Mouse (Mus musculus) regulatory T cell (primary cell): ENCODE measurements around the gene Ifnar1.

Experiments
- in situ Hi-C: fragments of 300-600 bp; cut with MboI, MseI; formaldehyde crosslinking; loops from one replicate; pipeline ENCODE4 v1.15.1; 2025; ENCODE audit warnings: high pct_unique_total_duplicates

Gene Ifnar1

DNA sequence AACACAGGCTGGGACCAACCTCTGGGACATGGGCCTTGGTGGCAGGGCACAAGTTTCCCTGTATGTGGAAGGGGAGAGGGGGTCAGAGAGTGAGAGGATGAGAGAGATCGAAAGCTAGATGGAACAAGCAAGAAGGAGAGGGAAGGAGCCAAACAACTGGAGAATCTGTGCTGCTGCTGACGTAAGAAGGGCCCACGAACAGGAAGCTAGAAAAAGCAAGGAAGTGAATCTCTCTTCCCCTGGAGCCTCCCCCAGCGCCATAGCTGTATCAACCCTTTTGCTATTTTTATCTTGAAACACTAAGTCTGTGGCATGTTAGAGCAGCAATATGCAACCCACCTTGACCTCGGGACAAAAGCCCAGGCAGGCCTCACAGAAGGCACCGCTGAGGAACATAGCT, 53.0 kb downstream of the Ifnar1 start:
- in situ Hi-C loops, result no loop called here

DNA sequence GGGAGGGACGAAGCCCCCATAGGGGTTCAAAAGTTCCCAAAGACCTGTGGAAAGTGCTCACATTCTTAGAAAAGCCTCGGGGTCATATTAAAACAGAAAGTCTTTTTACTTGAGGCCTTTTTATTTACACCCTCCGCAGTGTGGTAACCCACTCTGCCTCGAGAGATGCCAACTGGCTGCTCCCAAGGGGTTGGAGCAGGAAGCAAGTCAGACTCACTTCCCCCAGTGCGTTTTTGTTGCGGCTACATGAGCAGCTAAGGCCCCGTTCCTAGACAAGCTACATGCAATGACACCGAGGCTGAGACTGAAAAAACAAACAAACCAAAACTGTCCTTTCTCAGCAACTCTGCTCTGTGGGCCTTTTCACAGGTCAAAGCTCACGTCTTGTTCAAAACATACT, 53.5 kb downstream of the Ifnar1 start:
- in situ Hi-C loops, result no loop called here

DNA sequence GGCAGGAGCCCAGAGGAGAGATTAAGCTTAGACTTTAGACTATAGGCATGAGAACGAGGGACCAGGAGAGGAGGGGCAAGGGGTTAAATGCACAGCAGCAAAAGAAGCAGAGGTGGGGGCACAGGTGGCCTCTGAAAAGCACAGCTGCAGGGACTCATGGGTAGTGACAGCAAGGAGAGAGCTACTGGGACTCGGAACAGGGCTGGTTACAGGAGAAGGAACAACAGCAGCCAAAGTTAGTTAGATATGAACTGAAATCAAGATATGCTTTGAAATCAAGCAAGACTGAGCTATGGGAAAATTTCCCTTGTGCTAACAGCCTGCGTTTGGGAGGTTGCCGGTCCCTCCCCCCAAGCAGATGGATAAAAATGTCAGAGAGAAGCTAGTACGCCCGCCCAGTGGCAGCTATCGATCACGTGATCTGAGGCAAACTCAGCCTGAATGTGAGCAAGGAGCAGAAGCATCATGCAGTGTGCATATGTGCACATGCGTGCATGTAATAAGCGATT, 56.6 kb downstream of the Ifnar1 start:
- in situ Hi-C loops, result no loop called here

DNA sequence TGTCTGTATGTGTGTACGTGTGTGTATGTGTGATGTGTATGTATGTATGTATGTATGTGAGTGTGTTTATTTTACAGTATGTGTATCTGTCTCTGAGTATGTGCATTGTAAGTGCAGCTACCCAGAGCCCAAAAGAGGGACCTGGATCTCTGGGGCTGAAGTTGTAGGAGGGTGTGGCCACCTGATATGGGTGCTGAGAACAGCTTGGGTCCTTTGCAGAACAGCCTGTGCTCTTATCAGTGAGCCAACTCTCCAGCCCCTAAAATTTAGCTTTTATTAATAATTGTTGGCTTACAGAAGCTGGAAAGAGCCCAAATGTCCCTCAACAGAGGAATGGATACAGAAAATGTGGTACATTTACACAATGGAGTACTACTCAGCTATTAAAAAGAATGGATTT, 58.6 kb downstream of the Ifnar1 start:
- in situ Hi-C loops, result no loop called here

GRCm38 (mm10) chr16:91545597-91546281, 60.7 kb downstream of the Ifnar1 start:
- in situ Hi-C loops, result no loop called here

GRCm38 (mm10) chr16:91546391-91546835, 61.4 kb downstream of the Ifnar1 start:
- in situ Hi-C loops, result no loop called here

DNA sequence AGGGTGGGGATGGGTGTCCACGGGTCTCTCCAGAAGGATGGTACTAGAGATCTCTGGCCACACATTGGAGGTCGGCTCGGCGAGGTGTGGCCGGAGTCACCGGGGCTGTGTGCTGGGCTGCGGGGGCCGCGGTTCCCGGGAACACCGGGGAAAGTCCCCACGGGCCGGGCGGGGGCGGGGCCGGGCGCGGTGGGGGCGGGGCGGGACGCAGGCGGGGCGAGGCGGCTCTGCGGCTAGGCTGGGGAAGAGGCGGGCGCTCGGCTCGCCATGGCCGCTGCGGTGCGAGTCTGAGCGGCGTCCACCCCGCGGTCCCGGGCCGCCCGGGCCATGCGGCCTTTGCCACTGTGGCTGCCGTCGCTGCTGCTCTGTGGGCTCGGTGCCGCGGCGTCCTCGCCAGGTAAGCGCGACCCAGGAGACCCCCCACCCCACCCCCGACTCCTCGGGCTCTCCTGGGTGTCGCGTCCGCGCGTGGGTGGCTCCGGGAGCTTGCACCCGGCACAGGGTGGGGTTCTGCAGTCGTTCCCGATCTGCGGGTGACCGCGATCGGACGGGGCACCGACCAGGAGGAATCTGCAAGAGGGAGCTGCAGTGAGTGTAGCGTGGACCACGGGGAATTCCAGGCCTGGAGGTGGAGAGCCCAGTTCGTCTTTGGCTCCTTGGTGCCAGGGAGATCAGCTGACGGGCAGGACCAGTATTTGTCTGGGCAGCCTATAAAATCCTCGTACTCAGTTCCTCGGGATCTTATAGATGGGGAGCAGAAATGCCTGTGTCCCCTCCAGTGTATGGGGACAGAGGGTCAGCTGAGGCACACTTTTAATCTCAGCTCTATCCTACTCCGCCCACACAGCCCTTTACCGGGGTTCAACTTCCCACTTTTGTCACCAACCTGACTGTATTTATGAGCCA, 62.1 kb downstream of the Ifnar1 start, which contains the start of gene Ifngr2:
TSS of gene Ifngr2 (plus strand) at position 237 of the 906 bp plus-strand sequence.
- in situ Hi-C loops, result no loop called here

DNA sequence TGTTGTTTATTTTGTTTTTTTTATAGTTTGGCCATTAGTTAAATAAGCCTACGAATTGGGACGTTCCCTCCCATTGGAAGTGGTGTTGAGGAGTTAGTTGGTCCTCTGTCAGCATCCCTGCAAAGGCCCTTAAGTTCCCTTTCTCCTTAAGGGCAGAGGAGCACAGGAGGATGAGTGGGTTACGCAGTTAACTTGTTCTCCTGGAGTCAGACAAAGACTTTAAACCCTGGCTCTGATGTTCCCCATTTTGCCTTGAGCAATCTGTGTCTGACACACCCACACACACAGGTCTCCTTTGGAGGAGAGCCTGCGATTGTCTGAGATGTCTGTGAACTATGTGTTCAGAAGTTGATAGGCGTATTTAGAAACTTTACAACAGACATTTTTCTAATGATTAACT, 62.9 kb downstream of the Ifnar1 start:
- in situ Hi-C loops, result no loop called here

DNA sequence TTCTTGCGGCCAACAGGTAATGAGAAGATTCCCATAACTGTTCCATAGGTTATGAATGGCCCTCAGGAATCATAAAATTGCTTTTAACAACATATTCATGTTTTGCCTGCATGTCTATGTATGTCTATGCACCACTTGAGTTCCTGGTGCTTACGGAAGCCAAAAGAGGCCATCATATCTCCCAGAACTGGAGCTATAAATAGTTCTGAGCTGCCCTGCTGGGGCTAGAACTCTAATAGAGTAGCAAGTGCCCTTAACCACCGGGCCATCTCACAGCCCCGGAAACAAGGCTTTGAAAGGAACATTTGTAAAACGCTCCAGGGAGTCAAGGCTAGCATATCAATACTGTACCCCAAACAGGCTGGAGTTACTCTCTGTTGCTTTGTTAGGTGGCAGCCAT, 63.5 kb downstream of the Ifnar1 start:
- in situ Hi-C loops, result no loop called here

DNA sequence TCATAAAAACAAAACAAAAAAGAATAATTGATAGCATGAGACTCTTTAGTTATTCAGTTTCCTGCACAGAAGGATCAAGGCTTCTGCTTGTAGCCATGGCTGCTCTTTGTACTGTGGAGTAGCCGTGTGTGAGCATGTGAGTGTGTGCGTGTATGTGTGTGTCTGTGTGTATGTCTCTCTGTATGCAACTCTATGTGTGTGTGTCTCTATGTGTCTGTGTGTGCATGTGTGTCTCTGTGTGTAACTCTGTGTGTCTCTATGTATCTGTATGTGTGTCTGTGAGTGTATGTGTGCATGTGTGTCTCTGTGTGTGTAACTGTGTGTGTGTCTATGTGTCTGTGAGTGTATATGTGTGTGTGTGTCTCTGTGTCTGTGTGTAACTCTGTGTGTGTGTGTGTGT, 64.0 kb downstream of the Ifnar1 start:
- in situ Hi-C loops, result no loop called here

DNA sequence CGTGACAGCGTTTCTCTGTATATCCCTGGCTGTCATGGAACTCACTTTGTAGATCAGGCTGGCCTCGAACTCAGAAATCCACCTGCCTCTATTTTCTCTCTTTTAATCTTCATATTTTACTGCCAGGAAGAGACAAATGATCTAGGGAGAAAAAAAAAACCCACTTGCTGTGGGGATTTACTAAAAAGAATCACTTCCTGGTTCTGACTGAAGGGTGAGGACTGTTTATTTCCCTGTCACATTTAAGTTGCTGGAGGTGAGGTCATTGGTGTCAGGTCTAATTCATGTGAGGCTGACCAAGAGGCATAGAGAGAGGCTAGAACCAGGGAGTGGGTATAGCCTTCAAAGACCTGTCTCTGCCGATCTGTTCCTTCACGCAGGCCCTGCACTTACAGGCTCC, 64.6 kb downstream of the Ifnar1 start:
- in situ Hi-C loops, result no loop called here

DNA sequence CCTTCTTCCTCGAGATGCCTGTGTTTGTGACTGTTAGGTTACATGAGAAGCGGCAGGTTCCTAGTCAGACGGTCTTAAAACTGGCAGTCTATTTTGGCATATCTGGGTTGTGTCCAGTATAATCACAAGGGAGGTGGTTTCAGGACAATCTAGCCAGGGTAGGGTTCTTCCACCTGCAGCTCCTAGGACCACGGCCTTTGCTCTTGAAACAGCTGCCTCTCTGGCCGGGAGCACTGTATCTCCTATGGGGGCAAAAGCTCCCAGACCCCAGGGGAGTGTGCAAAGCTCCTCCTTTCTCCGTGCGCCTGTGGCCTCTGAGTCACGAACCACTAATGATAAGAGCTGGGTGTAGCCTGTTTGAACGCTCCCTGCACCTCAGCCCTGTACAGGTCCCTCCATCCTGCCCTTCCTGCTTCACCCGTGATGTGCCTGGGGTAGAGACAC, 66.1 kb downstream of the Ifnar1 start:
- in situ Hi-C loops, result no loop called here

- in situ Hi-C loops, result no loop called here
These were observed 67.0 kb downstream of the Ifnar1 start for GRCm38 (mm10) chr16:91552072-91552471.

GRCm38 (mm10) chr16:91553625-91554024, 68.6 kb downstream of the Ifnar1 start:
- in situ Hi-C loops, result no loop called here

DNA sequence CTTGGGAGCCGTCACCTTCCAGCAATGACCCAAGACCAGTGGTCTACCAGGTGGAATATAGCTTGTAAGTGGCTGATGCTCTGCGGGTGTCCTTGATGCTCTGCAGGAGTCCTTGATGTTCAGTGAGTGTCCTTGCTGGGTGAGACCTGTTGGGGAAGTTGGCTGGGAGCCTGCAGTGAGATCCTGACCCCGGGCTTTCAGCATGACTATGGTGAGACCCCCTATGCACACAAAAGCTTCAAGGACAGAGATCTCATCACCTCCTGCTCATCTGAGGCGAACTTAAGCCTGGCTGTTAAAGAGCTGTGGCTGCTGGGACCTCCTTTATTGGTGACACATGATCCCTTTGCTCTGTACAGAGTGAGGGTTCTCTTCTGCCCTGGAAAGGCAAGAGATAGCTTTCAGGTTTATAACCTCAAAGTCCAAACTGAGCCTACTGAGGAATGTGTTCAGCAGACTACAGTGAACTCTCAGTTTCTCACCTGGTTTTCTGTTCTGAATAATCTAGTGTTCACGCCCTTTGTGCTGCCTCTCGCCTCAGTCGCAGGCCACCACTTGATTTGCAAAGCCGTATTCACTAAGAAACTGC, 70.1 kb downstream of the Ifnar1 start:
- in situ Hi-C loops, result loop anchor here (5.0 kb wide), 1 partner anchor 43 kb away; no protein-coding TSS in a partner anchor

GRCm38 (mm10) chr16:91556659-91557058, 71.6 kb downstream of the Ifnar1 start:
- in situ Hi-C loops, result loop anchor here (5.0 kb wide), 1 partner anchor 44 kb away; no protein-coding TSS in a partner anchor
